In the genomic region with DNA sequence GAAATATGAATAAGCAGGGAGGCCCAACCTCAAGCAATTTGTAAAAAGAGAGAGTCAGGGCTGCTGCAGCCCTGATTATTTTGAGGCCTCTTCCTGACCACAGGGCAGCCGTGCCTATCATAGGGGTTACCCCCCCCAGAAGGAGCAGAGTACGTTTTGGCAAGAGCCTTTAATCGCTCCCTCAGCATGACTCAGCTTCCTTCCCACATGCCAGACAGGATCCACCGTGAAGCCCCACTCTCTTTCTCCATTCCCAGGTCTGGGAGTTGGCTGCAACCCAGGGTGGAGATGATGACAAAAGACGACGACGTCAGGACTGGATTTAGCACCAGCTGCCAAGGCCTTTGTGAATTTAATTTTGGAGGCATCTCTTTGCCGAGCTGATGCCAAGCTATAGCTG, we compare ENCODE assay signal across 8 mouse cellular contexts.
DNase-seq lines count a peak whose midpoint lies in the region; ATAC-seq and TF ChIP-seq lines count a peak whose summit lies in the region.

No protein-coding gene starts in this region.

- H3K9me3 ChIP-seq in embryonic facial prominence, embryonic 15.5 days (replicated peaks): no peaks in the 10 kb centered on the region
- no peaks in the 10 kb centered on the region for H3K9me3 ChIP-seq in stomach, postnatal 0 days (ENCODE audit: control insufficient read depth, low read length)

- no peak overlapping the region for H3K4me2 ChIP-seq in embryonic facial prominence, embryonic 15.5 days (replicated peaks)
- H3K4me2 ChIP-seq in stomach, postnatal 0 days (replicated peaks; ENCODE audit: low read depth): no peak overlapping the region

- no peak overlapping the region for H3K9ac ChIP-seq in embryonic facial prominence, embryonic 15.5 days
- H3K9ac ChIP-seq in stomach, postnatal 0 days (ENCODE audit: low read length): no peak overlapping the region

- no peak for TF ChIP-seq POLR2A in kidney, adult 2 months (IDR thresholded peaks at IDR 0.05; ENCODE audit: low read depth, low read length)

- 47% methylated on average over 8 of the region's 8 CpGs for WGBS in kidney, adult 2 months
- WGBS in embryonic facial prominence, embryonic 15.5 days: 11% methylated on average over 8 of the region's 8 CpGs
- 15% methylated on average over 8 of the region's 8 CpGs for WGBS in stomach, postnatal 0 days

- peak; percentile 73; the same call in 1 of the 2 replicates for ATAC-seq in embryonic facial prominence, embryonic 15.5 days (ENCODE audit: insufficient number of reproducible peaks, low FRiP score, low TSS enrichment, low read depth)
- ATAC-seq in stomach, postnatal 0 days (ENCODE audit: low FRiP score, low TSS enrichment): no peak

- H3K27ac ChIP-seq in kidney, adult 2 months (ENCODE audit: insufficient read depth, low read depth, low read length): no peak overlapping the region
- H3K27ac ChIP-seq in embryonic facial prominence, embryonic 15.5 days (replicated peaks): no peak overlapping the region
- H3K27ac ChIP-seq in stomach, postnatal 0 days (replicated peaks): no peak overlapping the region

- no peaks in the 10 kb centered on the region for H3K36me3 ChIP-seq in kidney, adult 2 months (ENCODE audit: control insufficient read depth, insufficient read depth, low read length)
- no peaks in the 10 kb centered on the region for H3K36me3 ChIP-seq in embryonic facial prominence, embryonic 15.5 days
- H3K36me3 ChIP-seq in stomach, postnatal 0 days (ENCODE audit: control insufficient read depth, insufficient read depth, low read length): no peaks in the 10 kb centered on the region

- no peak overlapping the region for H3K4me3 ChIP-seq in kidney, adult 2 months (ENCODE audit: insufficient read depth, low read depth, low read length)
- no peak overlapping the region for H3K4me3 ChIP-seq in embryonic facial prominence, embryonic 15.5 days (replicated peaks)
- no peak overlapping the region for H3K4me3 ChIP-seq in stomach, postnatal 0 days (ENCODE audit: low read depth, low read length)

- DNase-seq in kidney, adult 2 months: peak; percentile 45
- DNase-seq in kidney, adult 11 months: no peak
- DNase-seq in Muller cell, postnatal 12 days (ENCODE audit: inconsistent ontology term): peak; percentile 97
- peak; percentile 10 to 44 for DNase-seq in kidney, postnatal 4 days
- peak; percentile 87 for DNase-seq in right cerebral cortex, adult 18-20 months
- DNase-seq in c-Kit-positive CD71-positive TER-119-positive erythroid progenitor cells, embryonic 14.5 days (ENCODE audit: low spot score): no peak
- no peak for DNase-seq in stomach, postnatal 0 days (ENCODE audit: low spot score)

- H3K4me1 ChIP-seq in kidney, adult 2 months (ENCODE audit: control insufficient read depth, insufficient read depth, low read length): no peaks in the 10 kb centered on the region
- peaks cover 12% of the 10 kb centered on the region; the same call in 1 of the 2 replicates for H3K4me1 ChIP-seq in embryonic facial prominence, embryonic 15.5 days
- no peaks in the 10 kb centered on the region for H3K4me1 ChIP-seq in stomach, postnatal 0 days (replicated peaks; ENCODE audit: control insufficient read depth, insufficient read depth)

- no peak for TF ChIP-seq EP300 in stomach, postnatal 0 days (optimal IDR thresholded peaks at IDR 0.05)

- TF ChIP-seq CTCF in kidney, adult 2 months (conservative IDR thresholded peaks at IDR 0.05; ENCODE audit: insufficient read depth, insufficient read length, low read depth, low read length): no peak
- TF ChIP-seq CTCF in stomach, postnatal 0 days (IDR thresholded peaks at IDR 0.05; ENCODE audit: low read depth): no peak

- no peaks in the 10 kb centered on the region for H3K27me3 ChIP-seq in kidney, adult 2 months (replicated peaks; ENCODE audit: control insufficient read depth, insufficient read depth, low read length)
- no peaks in the 10 kb centered on the region for H3K27me3 ChIP-seq in embryonic facial prominence, embryonic 15.5 days
- no peaks in the 10 kb centered on the region for H3K27me3 ChIP-seq in stomach, postnatal 0 days (ENCODE audit: control insufficient read depth, insufficient read depth, low read length)

Comparison
In these comparisons a context has a peak if more than half of its experiments do, and no peak if none do; other contexts are left out.
1. DNase-seq: peak in kidney, adult 2 months (single experiment), Muller cell, postnatal 12 days (single experiment), kidney, postnatal 4 days (2 of 2) and right cerebral cortex, adult 18-20 months (single experiment); none in kidney, adult 11 months (single experiment), c-Kit-positive CD71-positive TER-119-positive erythroid progenitor cells, embryonic 14.5 days (single experiment) and stomach, postnatal 0 days (single experiment).